ENCODE assay signal across 9 mouse cellular contexts in the genomic region with DNA sequence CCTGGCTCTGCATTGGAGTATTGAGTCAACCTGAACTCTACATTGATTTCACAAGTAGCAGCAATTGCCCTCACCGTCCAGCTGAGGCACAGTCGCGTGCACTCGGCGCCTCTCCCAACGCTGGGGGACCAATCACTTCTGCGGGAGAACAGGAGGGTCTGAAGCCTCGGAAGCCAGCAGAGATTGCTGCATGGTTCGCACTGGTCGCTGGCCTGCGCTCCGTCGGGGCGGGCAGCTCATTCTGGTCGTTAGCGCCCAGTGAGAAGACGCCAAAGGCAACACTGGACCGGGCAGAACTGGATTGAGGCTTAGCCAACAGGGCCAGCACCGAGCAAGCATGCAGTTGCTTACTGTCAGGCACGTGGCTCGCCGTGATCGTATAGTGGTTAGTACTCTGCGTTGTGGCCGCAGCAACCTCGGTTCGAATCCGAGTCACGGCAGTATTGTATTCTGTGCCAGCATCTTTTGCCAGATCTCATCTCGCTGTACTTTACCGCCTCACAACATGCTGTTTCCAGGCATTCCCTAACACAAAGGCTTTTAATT. TPM values are rescaled to one million over a fixed set of nuclear protein-coding genes. Genes with fewer than 3 reads are reported as not detected.
DNase-seq lines count a peak whose midpoint lies in the region; ATAC-seq lines count a peak whose summit lies in the region.
"Had no signal": no experiment of that assay in that cellular context is flagged by ENCODE, and none has a peak within 500 bp of the region (broad histone marks: within the 10 kb centered on the region; RNA-seq: fewer than 3 reads in every experiment).

No protein-coding gene starts in this region.

- no peak overlapping the region for H3K4me3 ChIP-seq in heart, embryonic 16.5 days (ENCODE audit: low read length)
- H3K4me3 ChIP-seq in hindbrain, embryonic 15.5 days, result peak overlapping the region; percentile 8; the same call in 1 of the 2 replicates
- H3K4me3 ChIP-seq in midbrain, embryonic 11.5 days (ENCODE audit: low read depth, low read length), result no peak overlapping the region

- no peak overlapping the region for H3K9ac ChIP-seq in heart, embryonic 16.5 days (ENCODE audit: low read length)
- no peak overlapping the region for H3K9ac ChIP-seq in hindbrain, embryonic 15.5 days
- no peak overlapping the region for H3K9ac ChIP-seq in midbrain, embryonic 11.5 days (ENCODE audit: low read length)

- no peaks in the 10 kb centered on the region for H3K36me3 ChIP-seq in heart, embryonic 16.5 days (ENCODE audit: control insufficient read depth, insufficient read depth)
- no peaks in the 10 kb centered on the region for H3K36me3 ChIP-seq in hindbrain, embryonic 15.5 days
- no peaks in the 10 kb centered on the region for H3K36me3 ChIP-seq in midbrain, embryonic 11.5 days (ENCODE audit: control insufficient read depth, insufficient read depth, low read length)

- H3K4me2 ChIP-seq in heart, embryonic 16.5 days (ENCODE audit: low read depth, low read length), result peak overlapping the region; percentile 46; the same call in 1 of the 2 replicates
- H3K4me2 ChIP-seq in hindbrain, embryonic 15.5 days, result peak overlapping the region; percentile 29
- H3K4me2 ChIP-seq in midbrain, embryonic 11.5 days, result peak overlapping the region; percentile 29

- peaks cover 5% of the 10 kb centered on the region; the same call in 1 of the 2 replicates for H3K4me1 ChIP-seq in heart, embryonic 16.5 days (ENCODE audit: control insufficient read depth, insufficient read depth, low read length)
- H3K4me1 ChIP-seq in hindbrain, embryonic 15.5 days (replicated peaks), result 0 out of 2 replicates have a peak, but pooled peaks cover 7% of the 10 kb centered on the region
- peaks cover 8% of the 10 kb centered on the region for H3K4me1 ChIP-seq in midbrain, embryonic 11.5 days (ENCODE audit: control insufficient read depth, insufficient read depth, low read length)

- H3K27ac ChIP-seq in heart, embryonic 16.5 days (ENCODE audit: low read length), result no peak overlapping the region
- no peak overlapping the region for H3K27ac ChIP-seq in hindbrain, embryonic 15.5 days (replicated peaks)
- H3K27ac ChIP-seq in midbrain, embryonic 11.5 days (ENCODE audit: low read depth, low read length), result no peak overlapping the region

- no peak for ATAC-seq in heart, embryonic 16.5 days (replicated peaks; ENCODE audit: extremely low read depth, insufficient read depth, low FRiP score)
- no peak for ATAC-seq in hindbrain, embryonic 15.5 days (ENCODE audit: low FRiP score, low read depth)
- peak; percentile 43; the same call in 1 of the 2 replicates for ATAC-seq in midbrain, embryonic 11.5 days (ENCODE audit: low FRiP score)

- H3K27me3 ChIP-seq in heart, embryonic 16.5 days (ENCODE audit: control insufficient read depth, insufficient read depth, low read length), result peaks cover 53% of the 10 kb centered on the region
- H3K27me3 ChIP-seq in hindbrain, embryonic 15.5 days, result peaks cover 67% of the 10 kb centered on the region
- peaks cover 28% of the 10 kb centered on the region for H3K27me3 ChIP-seq in midbrain, embryonic 11.5 days (ENCODE audit: control insufficient read depth, insufficient read depth, low read length)

- H3K9me3 ChIP-seq in heart, embryonic 16.5 days (replicated peaks; ENCODE audit: control insufficient read depth, low read length), result no peaks in the 10 kb centered on the region
- H3K9me3 ChIP-seq in hindbrain, embryonic 15.5 days, result no peaks in the 10 kb centered on the region
- H3K9me3 ChIP-seq in midbrain, embryonic 11.5 days (ENCODE audit: control insufficient read depth, low read length), result no peaks in the 10 kb centered on the region

- 3% methylated on average over 31 of the region's 31 CpGs for WGBS in heart, embryonic 16.5 days
- 4% methylated on average over 31 of the region's 31 CpGs for WGBS in hindbrain, embryonic 15.5 days
- 2% methylated on average over 31 of the region's 31 CpGs for WGBS in midbrain, embryonic 11.5 days

- no peak for DNase-seq in heart, adult 8-10 months (ENCODE audit: low spot score)
- peak; percentile 88 for DNase-seq in ZHBTc4 (ENCODE audit: low read depth, low spot score)
- DNase-seq in midbrain, embryonic 11.5 days (ENCODE audit: low spot score, missing footprints), result peak; percentile 91
- DNase-seq in cerebellum, adult 11-12 months, result no peak
- no peak for DNase-seq in urinary bladder, postnatal 14 days (ENCODE audit: low spot score)
- no peak for DNase-seq in layer of hippocampus, postnatal 14 days (ENCODE audit: low spot score in 2 of 2)

RNA-seq across cellular contexts. Expression of a gene that starts 42.3 kb away (rescaled TPM):
- polyA plus RNA-seq in heart, embryonic 16.5 days (2015; fragmentation: Nextera tagmentation; extraction: Ambion mirVana), result 1.3 and 1.5 TPM in 2 replicates
- not detected for total RNA-seq in heart, adult 8-10 months (2022)
- polyA plus RNA-seq in hindbrain, embryonic 15.5 days (2015; fragmentation: Nextera tagmentation; extraction: Ambion mirVana), result not detected in 2 replicates
- polyA plus RNA-seq in midbrain, embryonic 11.5 days (2014; fragmentation: Nextera tagmentation; extraction: Ambion mirVana), result not detected in 2 replicates
- total RNA-seq in layer of hippocampus, postnatal 14 days (2021), result not detected
- polyA plus RNA-seq: gonadal fat pad, adult 2 months had no signal

Comparison
In these comparisons a context has a peak if more than half of its experiments do, and no peak if none do; other contexts are left out.
1. DNase-seq: peak in ZHBTc4 (single experiment) and midbrain, embryonic 11.5 days (single experiment); none in heart, adult 8-10 months (single experiment), cerebellum, adult 11-12 months (single experiment), urinary bladder, postnatal 14 days (single experiment) and layer of hippocampus, postnatal 14 days (0 of 2).
2. Peak in every context shown above with its lines, with median percentiles within 50 percentile points of each other: H3K4me2 ChIP-seq.